Mouse (Mus musculus): ENCODE measurements around the gene Utf1. TPM values are rescaled to one million over a fixed set of nuclear protein-coding genes. Genes with fewer than 3 reads are reported as not detected.
A peak's percentile ranks its signal among the peaks of the same experiment; 100 is the strongest.

Gene Utf1
- not detected for total RNA-seq (2021)

GRCm38 (mm10) chr7:139943674-139944281 lies at the start of gene Utf1:
Gene Utf1, plus strand, starts transcription at chr7:139943789.
- no peak for DNase-seq (ENCODE audit: extremely low spot score in 1 of 2, low spot score in 1 of 2)

GRCm38 (mm10) chr7:139894655-139895557 lies 48.7 kb upstream of the Utf1 start, which contains the start of gene Kndc1:
Gene Kndc1, plus strand, starts transcription at chr7:139894696.
- peak; percentile 63 to 72 for DNase-seq (ENCODE audit: extremely low spot score in 1 of 2, low spot score in 1 of 2)

GRCm38 (mm10) chr7:139896271-139896670 lies 47.3 kb upstream of the Utf1 start:
- DNase-seq (ENCODE audit: extremely low spot score in 1 of 2, low spot score in 1 of 2) = no peak

GRCm38 (mm10) chr7:139896796-139897195 lies 46.8 kb upstream of the Utf1 start:
- no peak for DNase-seq (ENCODE audit: extremely low spot score in 1 of 2, low spot score in 1 of 2)

- DNase-seq (ENCODE audit: extremely low spot score in 1 of 2, low spot score in 1 of 2) = no peak
These were observed 45.0 kb upstream of the Utf1 start for GRCm38 (mm10) chr7:139898606-139899005.

- DNase-seq (ENCODE audit: extremely low spot score in 1 of 2, low spot score in 1 of 2) = no peak
These were observed 44.1 kb upstream of the Utf1 start for GRCm38 (mm10) chr7:139899505-139899904.

- no peak for DNase-seq (ENCODE audit: extremely low spot score in 1 of 2, low spot score in 1 of 2)
These were observed 43.1 kb upstream of the Utf1 start for GRCm38 (mm10) chr7:139900456-139900855.

GRCm38 (mm10) chr7:139900896-139901295 lies 42.7 kb upstream of the Utf1 start:
- no peak for DNase-seq (ENCODE audit: extremely low spot score in 1 of 2, low spot score in 1 of 2)

GRCm38 (mm10) chr7:139901981-139902380 lies 41.6 kb upstream of the Utf1 start:
- DNase-seq (ENCODE audit: extremely low spot score in 1 of 2, low spot score in 1 of 2) = no peak

- DNase-seq (ENCODE audit: extremely low spot score in 1 of 2, low spot score in 1 of 2) = no peak
These were observed 38.3 kb upstream of the Utf1 start for GRCm38 (mm10) chr7:139905261-139905660.

- DNase-seq (ENCODE audit: extremely low spot score in 1 of 2, low spot score in 1 of 2) = no peak
These were observed 37.9 kb upstream of the Utf1 start for GRCm38 (mm10) chr7:139905661-139906060.

GRCm38 (mm10) chr7:139908176-139908575 lies 35.4 kb upstream of the Utf1 start:
- no peak for DNase-seq (ENCODE audit: extremely low spot score in 1 of 2, low spot score in 1 of 2)

GRCm38 (mm10) chr7:139909469-139909868 lies 34.1 kb upstream of the Utf1 start:
- DNase-seq (ENCODE audit: extremely low spot score in 1 of 2, low spot score in 1 of 2) = no peak

- no peak for DNase-seq (ENCODE audit: extremely low spot score in 1 of 2, low spot score in 1 of 2)
These were observed 33.3 kb upstream of the Utf1 start for GRCm38 (mm10) chr7:139910204-139910835.

- DNase-seq (ENCODE audit: extremely low spot score in 1 of 2, low spot score in 1 of 2) = no peak
These were observed 29.2 kb upstream of the Utf1 start for GRCm38 (mm10) chr7:139914141-139915047.

- DNase-seq (ENCODE audit: extremely low spot score in 1 of 2, low spot score in 1 of 2) = no peak
These were observed 27.8 kb upstream of the Utf1 start for GRCm38 (mm10) chr7:139915646-139916257.

GRCm38 (mm10) chr7:139916345-139916744 lies 27.2 kb upstream of the Utf1 start:
- DNase-seq (ENCODE audit: extremely low spot score in 1 of 2, low spot score in 1 of 2) = no peak

GRCm38 (mm10) chr7:139918262-139918661 lies 25.3 kb upstream of the Utf1 start:
- DNase-seq (ENCODE audit: extremely low spot score in 1 of 2, low spot score in 1 of 2) = no peak

- peak in 1 of 2 experiments; percentile 47 for DNase-seq (ENCODE audit: extremely low spot score in 1 of 2, low spot score in 1 of 2)
These were observed 12.9 kb upstream of the Utf1 start for GRCm38 (mm10) chr7:139930732-139931131.

- DNase-seq (ENCODE audit: extremely low spot score in 1 of 2, low spot score in 1 of 2) = no peak
These were observed 6.9 kb upstream of the Utf1 start for GRCm38 (mm10) chr7:139936705-139937104.
